ENCODE assay signal across 11 mouse cellular contexts in genomic region chr16:57550817-57551216, GRCm38 (mm10). TPM values are rescaled to one million over a fixed set of nuclear protein-coding genes. Genes with fewer than 3 reads are reported as not detected.
A peak's percentile ranks its signal among the peaks of the same experiment; 100 is the strongest.
DNase-seq lines count a peak whose midpoint lies in the region; ATAC-seq and TF ChIP-seq lines count a peak whose summit lies in the region.
"Had no signal": no experiment of that assay in that cellular context is flagged by ENCODE, and none has a peak within 500 bp of the region (broad histone marks: within the 10 kb centered on the region; RNA-seq: fewer than 3 reads in every experiment).

No protein-coding gene starts in this region.

- peaks cover 3% of the 10 kb centered on the region; the same call in 1 of the 2 replicates for H3K4me1 ChIP-seq in hindbrain, embryonic 13.5 days (replicated peaks)
- no peaks in the 10 kb centered on the region for H3K4me1 ChIP-seq in hindbrain, embryonic 14.5 days (replicated peaks; ENCODE audit: control insufficient read depth, insufficient read depth, low read length)
- H3K4me1 ChIP-seq in limb, embryonic 10.5 days = peaks cover 27% of the 10 kb centered on the region
- H3K4me1 ChIP-seq in midbrain, embryonic 15.5 days = peaks cover 9% of the 10 kb centered on the region; the same call in 1 of the 2 replicates

- no peaks in the 10 kb centered on the region for H3K36me3 ChIP-seq in hindbrain, embryonic 13.5 days
- no peaks in the 10 kb centered on the region for H3K36me3 ChIP-seq in hindbrain, embryonic 14.5 days (replicated peaks; ENCODE audit: control insufficient read depth, insufficient read depth)
- H3K36me3 ChIP-seq in C2C12 (ENCODE audit: control insufficient read depth, insufficient read depth) = peaks cover 47% of the 10 kb centered on the region
- H3K36me3 ChIP-seq in limb, embryonic 10.5 days = no peaks in the 10 kb centered on the region; the same call in 1 of the 2 replicates
- H3K36me3 ChIP-seq in midbrain, embryonic 15.5 days (replicated peaks) = no peaks in the 10 kb centered on the region
- H3K36me3 ChIP-seq: midbrain, embryonic 12.5 days had no signal

- H3K27ac ChIP-seq in hindbrain, embryonic 13.5 days = no peak overlapping the region
- no peak overlapping the region for H3K27ac ChIP-seq in hindbrain, embryonic 14.5 days
- no peak overlapping the region for H3K27ac ChIP-seq in limb, embryonic 10.5 days
- no peak overlapping the region for H3K27ac ChIP-seq in midbrain, embryonic 15.5 days
- H3K27ac ChIP-seq: midbrain, embryonic 12.5 days had no signal

- no peak overlapping the region for H3K4me3 ChIP-seq in hindbrain, embryonic 13.5 days
- H3K4me3 ChIP-seq in hindbrain, embryonic 14.5 days (replicated peaks; ENCODE audit: low read length) = no peak overlapping the region
- peak overlapping the region; percentile 39 for H3K4me3 ChIP-seq in C2C12 (ENCODE audit: insufficient read depth, poor library complexity, severe bottlenecking)
- H3K4me3 ChIP-seq in limb, embryonic 10.5 days = peak overlapping the region; percentile 80; the same call in 1 of the 2 replicates
- no peak overlapping the region for H3K4me3 ChIP-seq in midbrain, embryonic 15.5 days
- H3K4me3 ChIP-seq: midbrain, embryonic 12.5 days had no signal

- ATAC-seq in hindbrain, embryonic 13.5 days (ENCODE audit: low FRiP score) = no peak
- no peak for ATAC-seq in hindbrain, embryonic 14.5 days (ENCODE audit: low FRiP score)
- no peak for ATAC-seq in midbrain, embryonic 15.5 days (replicated peaks)

- DNase-seq in hindbrain, embryonic 14.5 days (ENCODE audit: low spot score) = no peak
- peak; percentile 37 for DNase-seq in embryo, embryonic 10 days (ENCODE audit: low spot score)
- DNase-seq in limb, embryonic 10.5 days (ENCODE audit: low spot score) = no peak
- no peak for DNase-seq in adrenal gland, adult 2 months
- no peak for DNase-seq in gastrocnemius, adult 8-10 months (ENCODE audit: low spot score in 2 of 2)
- DNase-seq: adrenal gland, postnatal 10 days; cerebellum, postnatal 25 days had no signal

- peak overlapping the region; percentile 52 for H3ac ChIP-seq in C2C12 (ENCODE audit: control insufficient read depth, insufficient read length, low read depth)

- TF ChIP-seq CTCF in C2C12 (IDR thresholded peaks at IDR 0.05; ENCODE audit: control insufficient read depth, insufficient read depth, insufficient read length) = no peak

- H3K79me2 ChIP-seq in C2C12 (ENCODE audit: control insufficient read depth, insufficient read depth) = peaks cover 67% of the 10 kb centered on the region

- no peaks in the 10 kb centered on the region for H3K9me3 ChIP-seq in hindbrain, embryonic 13.5 days
- no peaks in the 10 kb centered on the region for H3K9me3 ChIP-seq in hindbrain, embryonic 14.5 days (ENCODE audit: control insufficient read depth, low read length)
- H3K9me3 ChIP-seq in limb, embryonic 10.5 days (replicated peaks) = no peaks in the 10 kb centered on the region
- no peaks in the 10 kb centered on the region for H3K9me3 ChIP-seq in midbrain, embryonic 15.5 days
- H3K9me3 ChIP-seq: midbrain, embryonic 12.5 days had no signal

- peaks cover 21% of the 10 kb centered on the region; the same call in 1 of the 2 replicates for H3K27me3 ChIP-seq in hindbrain, embryonic 13.5 days
- H3K27me3 ChIP-seq in hindbrain, embryonic 14.5 days (ENCODE audit: control insufficient read depth, insufficient read depth, low read length) = peaks cover 11% of the 10 kb centered on the region
- H3K27me3 ChIP-seq in C2C12 (ENCODE audit: control insufficient read depth, insufficient read depth, insufficient read length) = no peaks in the 10 kb centered on the region
- no peaks in the 10 kb centered on the region for H3K27me3 ChIP-seq in limb, embryonic 10.5 days (ENCODE audit: low read depth, poor library complexity, severe bottlenecking)
- H3K27me3 ChIP-seq in midbrain, embryonic 15.5 days (replicated peaks) = peaks cover 2% of the 10 kb centered on the region; the same call in 1 of the 2 replicates

- H3K9ac ChIP-seq in hindbrain, embryonic 13.5 days = no peak overlapping the region
- H3K9ac ChIP-seq in hindbrain, embryonic 14.5 days = no peak overlapping the region
- H3K9ac ChIP-seq in midbrain, embryonic 15.5 days = no peak overlapping the region
- H3K9ac ChIP-seq: midbrain, embryonic 12.5 days had no signal

- 24% methylated on average over 2 of the region's 2 CpGs for WGBS in hindbrain, embryonic 13.5 days
- WGBS in hindbrain, embryonic 14.5 days = 37% methylated on average over 2 of the region's 2 CpGs
- WGBS in limb, embryonic 10.5 days = 18% methylated on average over 2 of the region's 2 CpGs
- WGBS in midbrain, embryonic 15.5 days = 54% methylated on average over 2 of the region's 2 CpGs

- 0 out of 2 replicates have a peak overlapping the region, but pooled peaks have one; percentile 10 for H3K4me2 ChIP-seq in hindbrain, embryonic 13.5 days
- no peak overlapping the region for H3K4me2 ChIP-seq in hindbrain, embryonic 14.5 days (replicated peaks)
- no peak overlapping the region for H3K4me2 ChIP-seq in midbrain, embryonic 15.5 days
- H3K4me2 ChIP-seq: midbrain, embryonic 12.5 days had no signal

- H3K79me3 ChIP-seq in C2C12 (ENCODE audit: low read depth) = peaks cover 64% of the 10 kb centered on the region

TF ChIP-seq in C2C12, 6 proteins besides CTCF, POLR2A, EP300 and RAD21:
- no peak for TF ChIP-seq USF1 (IDR thresholded peaks at IDR 0.05; ENCODE audit: low read depth)

RNA-seq across cellular contexts. Expression of gene Cmss1, which starts 55.8 kb away (rescaled TPM):
- polyA plus RNA-seq in hindbrain, embryonic 13.5 days (2015; fragmentation: Nextera tagmentation; extraction: Ambion mirVana) = 34.0 and 37.1 TPM in 2 replicates
- 32.6 and 38.8 TPM in 2 replicates for polyA plus RNA-seq in hindbrain, embryonic 14.5 days (2014; fragmentation: Nextera tagmentation; extraction: Ambion mirVana)
- polyA plus RNA-seq in C2C12 (2012; fragmentation: generic; extraction: Trizol) = 37.5 TPM
- polyA plus RNA-seq in limb, embryonic 10.5 days (2016; fragmentation: Nextera tagmentation; extraction: Ambion mirVana) = 53.7 and 67.5 TPM in 2 replicates
- polyA plus RNA-seq in midbrain, embryonic 15.5 days (2015; fragmentation: Nextera tagmentation; extraction: Ambion mirVana) = 35.0 and 36.4 TPM in 2 replicates
- total RNA-seq in adrenal gland, adult 2 months (2021) = 10 to 100 TPM; 14.3 to 19.6 TPM
- polyA plus RNA-seq in adrenal gland, adult 2 months (2012; rRNA removed) = 9.7 and 11.4 TPM in 2 replicates
- total RNA-seq in gastrocnemius, adult 8-10 months (2022) = 10 to 100 TPM; 28.6 to 40.1 (median 38.8) TPM

Comparison
In these comparisons a context has a peak if more than half of its experiments do, and no peak if none do; other contexts are left out.
1. H3K4me3 ChIP-seq: peak in C2C12 (single experiment) and limb, embryonic 10.5 days (single experiment); none in hindbrain, embryonic 13.5 days (single experiment), hindbrain, embryonic 14.5 days (single experiment) and midbrain, embryonic 15.5 days (single experiment).